Mouse (Mus musculus): ENCODE data around the gene Mok.

The Mok gene

GRCm38 (mm10) chr12:110846191-110846765 is 5.5 kb upstream of the Mok start:
- DNase-seq (ENCODE audit: low spot score) = no peak

GRCm38 (mm10) chr12:110845131-110845880 is 4.6 kb upstream of the Mok start:
- peak; percentile 95 for DNase-seq (ENCODE audit: low spot score)

- DNase-seq (ENCODE audit: low spot score) = peak; percentile 7
Measured at GRCm38 (mm10) chr12:110844227-110845130, 3.7 kb upstream of the Mok start.

GRCm38 (mm10) chr12:110843194-110844048 is 2.7 kb upstream of the Mok start:
- DNase-seq (ENCODE audit: low spot score) = peak; percentile 87

- no peak for DNase-seq (ENCODE audit: low spot score)
Measured at GRCm38 (mm10) chr12:110841731-110842493, 1.2 kb upstream of the Mok start.

- no peak for DNase-seq (ENCODE audit: low spot score)
Measured at GRCm38 (mm10) chr12:110837850-110838249, 2.9 kb downstream of the Mok start.

- DNase-seq (ENCODE audit: low spot score) = no peak
Measured at GRCm38 (mm10) chr12:110837192-110837841, 3.4 kb downstream of the Mok start.

- peak; percentile 18 for DNase-seq (ENCODE audit: low spot score)
Measured at GRCm38 (mm10) chr12:110836729-110837128, 4.0 kb downstream of the Mok start.

GRCm38 (mm10) chr12:110835182-110835581 is 5.6 kb downstream of the Mok start:
- DNase-seq (ENCODE audit: low spot score) = no peak

GRCm38 (mm10) chr12:110830293-110831024 is 10.3 kb downstream of the Mok start:
- no peak for DNase-seq (ENCODE audit: low spot score)

- no peak for DNase-seq (ENCODE audit: low spot score)
Measured at GRCm38 (mm10) chr12:110828908-110829307, 11.8 kb downstream of the Mok start.

GRCm38 (mm10) chr12:110822366-110822765 is 18.4 kb downstream of the Mok start:
- DNase-seq (ENCODE audit: low spot score) = no peak

- no peak for DNase-seq (ENCODE audit: low spot score)
Measured at GRCm38 (mm10) chr12:110821787-110822186, 19.0 kb downstream of the Mok start.

- no peak for DNase-seq (ENCODE audit: low spot score)
Measured at GRCm38 (mm10) chr12:110819367-110819766, 21.4 kb downstream of the Mok start.

- no peak for DNase-seq (ENCODE audit: low spot score)
Measured at GRCm38 (mm10) chr12:110816833-110817232, 23.9 kb downstream of the Mok start.

GRCm38 (mm10) chr12:110814924-110815323 is 25.8 kb downstream of the Mok start:
- DNase-seq (ENCODE audit: low spot score) = no peak

GRCm38 (mm10) chr12:110813624-110814023 is 27.1 kb downstream of the Mok start:
- no peak for DNase-seq (ENCODE audit: low spot score)

- no peak for DNase-seq (ENCODE audit: low spot score)
Measured at GRCm38 (mm10) chr12:110813132-110813531, 27.6 kb downstream of the Mok start.

GRCm38 (mm10) chr12:110808848-110809247 is 31.9 kb downstream of the Mok start:
- DNase-seq (ENCODE audit: low spot score) = no peak

GRCm38 (mm10) chr12:110808430-110808829 is 32.3 kb downstream of the Mok start:
- no peak for DNase-seq (ENCODE audit: low spot score)
